Mouse (Mus musculus): Measurements from ENCODE around the gene E2f1.

E2f1 gene

DNA sequence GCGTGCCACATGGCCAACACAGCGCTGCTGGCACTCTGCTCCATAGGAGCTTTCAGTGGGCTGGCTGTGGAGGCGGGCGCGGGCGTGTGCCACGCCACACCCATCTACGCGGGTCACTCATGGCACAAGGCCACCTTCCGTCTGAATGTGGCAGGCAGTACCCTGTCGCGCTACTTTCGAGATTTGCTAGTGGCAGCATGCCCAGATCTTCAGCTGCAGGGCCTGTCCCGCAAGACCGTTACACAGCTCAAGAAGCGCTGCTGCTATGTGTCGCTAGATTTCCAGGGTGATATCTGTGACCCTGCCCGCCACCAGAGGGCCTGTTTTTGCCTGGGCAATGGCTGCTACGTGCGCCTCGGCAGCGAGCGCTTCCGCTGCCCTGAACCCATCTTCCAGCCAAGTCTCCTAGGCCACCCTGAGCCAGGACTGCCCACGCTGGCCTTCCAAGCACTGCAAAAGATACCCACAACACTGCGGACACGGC lies 17.2 kb downstream of the E2f1 start:
- DNase-seq (ENCODE audit: low spot score in 2 of 2): peak; percentile 59 to 70

GRCm38 (mm10) chr2:154551927-154552326 lies 17.8 kb downstream of the E2f1 start:
- no peak for DNase-seq (ENCODE audit: low spot score in 2 of 2)

GRCm38 (mm10) chr2:154551476-154551875 lies 18.2 kb downstream of the E2f1 start, which contains the start of gene Actl10:
Gene Actl10 (plus strand): TSS chr2:154551776.
- no peak for DNase-seq (ENCODE audit: low spot score in 2 of 2)

- DNase-seq (ENCODE audit: low spot score in 2 of 2): no peak
These were observed 18.8 kb downstream of the E2f1 start for GRCm38 (mm10) chr2:154550937-154551336.

GRCm38 (mm10) chr2:154549886-154550189 lies 19.9 kb downstream of the E2f1 start:
- no peak for DNase-seq (ENCODE audit: low spot score in 2 of 2)

- peak; percentile 51 to 61 for DNase-seq (ENCODE audit: low spot score in 2 of 2)
These were observed 20.4 kb downstream of the E2f1 start for GRCm38 (mm10) chr2:154549127-154549885.

- no peak for DNase-seq (ENCODE audit: low spot score in 2 of 2)
These were observed 21.0 kb downstream of the E2f1 start for GRCm38 (mm10) chr2:154548688-154549087.

- DNase-seq (ENCODE audit: low spot score in 2 of 2): no peak
These were observed 23.0 kb downstream of the E2f1 start, which contains the start of gene 1700003F12Rik for GRCm38 (mm10) chr2:154546711-154547110. Gene 1700003F12Rik (plus strand): TSS chr2:154547085.

GRCm38 (mm10) chr2:154543567-154544347 lies 25.9 kb downstream of the E2f1 start:
- peak in 1 of 2 experiments; percentile 74 for DNase-seq (ENCODE audit: low spot score in 2 of 2)

- DNase-seq (ENCODE audit: low spot score in 2 of 2): no peak
These were observed 28.1 kb downstream of the E2f1 start for GRCm38 (mm10) chr2:154541630-154542029.

- no peak for DNase-seq (ENCODE audit: low spot score in 2 of 2)
These were observed 30.0 kb downstream of the E2f1 start for GRCm38 (mm10) chr2:154539720-154540119.

DNA sequence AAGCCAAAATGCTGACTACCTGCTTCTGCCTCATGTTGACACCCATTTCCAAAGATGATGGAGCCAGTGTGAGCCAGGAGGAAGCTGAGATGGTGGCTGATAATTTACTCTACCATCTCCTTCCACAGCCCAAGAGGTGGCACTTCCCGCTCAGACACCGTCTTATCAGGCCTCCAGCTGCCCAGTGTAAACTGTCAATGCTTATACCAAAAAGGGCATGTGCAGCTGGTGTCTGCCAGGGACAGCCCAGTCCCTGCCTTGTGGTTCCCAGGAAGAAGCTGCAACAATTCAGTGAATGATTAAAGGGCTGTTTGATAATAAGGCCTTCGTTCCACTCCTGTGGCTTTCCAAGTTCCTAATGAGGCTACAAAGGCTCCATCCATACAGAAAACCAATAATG lies 31.0 kb downstream of the E2f1 start:
- DNase-seq (ENCODE audit: low spot score in 2 of 2): no peak

GRCm38 (mm10) chr2:154538310-154538709 lies 31.4 kb downstream of the E2f1 start:
- DNase-seq (ENCODE audit: low spot score in 2 of 2): no peak

- DNase-seq (ENCODE audit: low spot score in 2 of 2): no peak
These were observed 34.9 kb downstream of the E2f1 start for GRCm38 (mm10) chr2:154534704-154535270.

DNA sequence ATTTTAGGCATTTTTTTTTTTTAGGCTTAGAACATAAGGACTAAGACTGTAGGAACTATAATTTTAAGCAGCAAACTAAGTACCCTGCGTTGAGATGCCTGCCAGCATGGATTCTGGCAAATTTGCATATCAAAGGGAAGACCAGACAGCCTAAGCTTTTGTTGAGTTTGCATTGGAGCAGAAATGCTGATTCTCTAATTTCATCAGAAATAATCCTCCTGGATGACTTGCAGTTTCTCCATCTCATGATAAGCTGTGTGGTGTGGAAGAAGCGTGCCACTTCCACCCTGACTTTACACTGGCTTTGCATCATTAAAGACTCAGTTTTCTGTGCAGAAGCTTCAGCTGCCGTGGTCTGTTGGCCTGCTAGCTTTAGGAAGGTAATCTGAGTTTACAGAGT lies 36.8 kb downstream of the E2f1 start:
- DNase-seq (ENCODE audit: low spot score in 2 of 2): no peak

DNA sequence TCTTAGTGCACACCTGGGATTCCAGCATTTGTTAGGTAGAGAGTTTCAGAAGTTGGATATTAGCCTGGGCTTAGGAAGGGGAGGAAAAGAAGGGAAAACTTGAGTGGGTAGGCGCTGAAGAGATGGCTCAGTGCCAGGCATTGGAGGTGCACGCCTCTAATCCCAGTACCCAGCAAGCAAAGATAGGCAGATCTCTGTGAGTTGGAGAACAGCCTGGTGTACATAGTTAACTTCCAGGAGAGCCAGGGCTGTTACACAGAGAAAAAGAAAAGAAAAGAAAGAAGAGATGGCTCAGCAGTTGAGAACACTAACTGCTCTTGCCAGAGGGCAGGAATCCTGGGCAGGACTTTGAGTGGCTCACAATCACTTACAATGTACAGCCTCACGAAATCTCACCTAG lies 43.2 kb downstream of the E2f1 start:
- no peak for DNase-seq (ENCODE audit: low spot score in 2 of 2)

DNA sequence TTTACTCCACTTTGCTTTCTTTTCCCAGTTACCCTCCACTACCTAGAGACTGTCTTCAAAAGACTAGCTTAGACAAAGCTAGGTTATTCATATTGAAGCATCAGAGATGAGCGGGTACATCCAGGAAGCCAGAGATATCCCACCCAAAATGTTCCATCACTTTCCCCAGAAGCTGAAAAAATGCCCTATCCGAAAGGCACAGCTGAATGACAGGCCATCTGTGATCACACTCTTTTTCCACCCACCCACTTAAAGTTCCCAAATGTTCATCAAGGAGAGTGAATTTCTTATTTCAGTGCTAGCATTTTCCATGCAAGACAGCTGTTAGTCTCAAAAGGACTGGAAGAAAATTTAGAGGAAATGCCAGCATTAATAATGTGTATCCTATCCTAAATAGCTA lies 44.4 kb downstream of the E2f1 start:
- DNase-seq (ENCODE audit: low spot score in 2 of 2): no peak

- DNase-seq (ENCODE audit: low spot score in 2 of 2): no peak
These were observed 47.4 kb downstream of the E2f1 start for GRCm38 (mm10) chr2:154522334-154522733.

DNA sequence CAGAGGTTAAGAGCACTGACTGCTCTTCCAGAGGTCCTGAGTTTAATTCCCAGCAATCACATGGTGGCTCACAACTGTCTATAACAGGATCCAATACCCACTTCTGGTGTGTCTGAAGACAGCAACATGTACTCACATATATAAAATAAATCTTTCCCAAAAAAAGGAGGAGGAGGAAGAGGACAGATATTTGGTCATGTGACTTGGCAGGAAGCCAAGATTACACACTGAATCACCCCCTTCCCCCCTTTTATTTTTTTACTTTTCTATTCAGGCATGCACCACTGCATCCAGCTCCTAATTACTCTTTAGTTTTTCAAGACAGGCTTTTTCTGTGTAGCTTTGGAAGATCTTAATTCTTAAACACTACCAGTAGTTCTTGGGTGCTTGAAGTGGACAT lies 48.2 kb downstream of the E2f1 start:
- no peak for DNase-seq (ENCODE audit: low spot score in 2 of 2)

- DNase-seq (ENCODE audit: low spot score in 2 of 2): no peak
These were observed 52.3 kb downstream of the E2f1 start for GRCm38 (mm10) chr2:154517424-154517823.

DNA sequence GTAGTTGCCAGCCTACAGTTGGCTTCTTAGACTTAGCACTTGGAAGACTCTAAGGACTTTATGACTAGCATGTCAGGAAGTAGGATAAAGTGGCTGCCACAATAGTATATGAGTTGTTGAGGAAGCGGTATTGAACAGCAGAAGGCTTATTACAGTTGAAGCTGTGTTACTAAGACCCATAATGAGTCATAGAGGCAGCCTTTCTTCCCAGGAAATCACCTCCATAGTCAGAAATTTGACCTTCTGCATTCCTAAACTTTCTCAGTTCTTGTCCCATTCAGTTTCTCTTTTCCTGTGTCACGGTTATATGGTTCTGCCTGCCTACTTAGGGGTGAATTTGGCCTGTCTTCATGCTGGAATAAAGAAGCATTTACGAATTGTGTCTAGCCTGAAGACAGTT lies 52.7 kb downstream of the E2f1 start:
- no peak for DNase-seq (ENCODE audit: low spot score in 2 of 2)

- DNase-seq (ENCODE audit: low spot score in 2 of 2): no peak
These were observed 59.6 kb downstream of the E2f1 start for GRCm38 (mm10) chr2:154510141-154510540.

All from frontal cortex, postnatal 14 days (tissue).